Mouse (Mus musculus): ENCODE results near the gene Hdac4.

Hdac4 gene

GRCm38 (mm10) chr1:92178021-92178895 lies 17.2 kb downstream of the Hdac4 start:
- DNase-seq, result no peak

GRCm38 (mm10) chr1:92177599-92177998 lies 17.9 kb downstream of the Hdac4 start:
- no peak for DNase-seq

- DNase-seq, result no peak
Measured at GRCm38 (mm10) chr1:92177196-92177595, 18.3 kb downstream of the Hdac4 start.

- DNase-seq, result no peak
Measured at GRCm38 (mm10) chr1:92175266-92175665, 20.2 kb downstream of the Hdac4 start.

GRCm38 (mm10) chr1:92174898-92175255 lies 20.6 kb downstream of the Hdac4 start:
- no peak for DNase-seq

- no peak for DNase-seq
Measured at GRCm38 (mm10) chr1:92174251-92174897, 21.1 kb downstream of the Hdac4 start.

GRCm38 (mm10) chr1:92170616-92171235 lies 24.8 kb downstream of the Hdac4 start:
- no peak for DNase-seq

- DNase-seq, result no peak
Measured at GRCm38 (mm10) chr1:92169776-92170055, 25.8 kb downstream of the Hdac4 start.

- no peak for DNase-seq
Measured at GRCm38 (mm10) chr1:92168900-92169775, 26.4 kb downstream of the Hdac4 start.

GRCm38 (mm10) chr1:92163932-92164331 lies 31.6 kb downstream of the Hdac4 start:
- no peak for DNase-seq

- DNase-seq, result no peak
Measured at GRCm38 (mm10) chr1:92159804-92160203, 35.7 kb downstream of the Hdac4 start.

GRCm38 (mm10) chr1:92150201-92150600 lies 45.3 kb downstream of the Hdac4 start:
- DNase-seq, result no peak

GRCm38 (mm10) chr1:92148527-92148926 lies 47.0 kb downstream of the Hdac4 start:
- no peak for DNase-seq

- no peak for DNase-seq
Measured at GRCm38 (mm10) chr1:92144868-92145534, 50.5 kb downstream of the Hdac4 start.

- no peak for DNase-seq
Measured at GRCm38 (mm10) chr1:92143331-92143895, 52.1 kb downstream of the Hdac4 start.

GRCm38 (mm10) chr1:92142793-92143192 lies 52.7 kb downstream of the Hdac4 start:
- DNase-seq, result no peak

GRCm38 (mm10) chr1:92139001-92139400 lies 56.5 kb downstream of the Hdac4 start:
- no peak for DNase-seq

- peak; percentile 80 for DNase-seq
Measured at GRCm38 (mm10) chr1:92137136-92137848, 58.2 kb downstream of the Hdac4 start.

- DNase-seq, result no peak
Measured at GRCm38 (mm10) chr1:92136362-92136761, 59.1 kb downstream of the Hdac4 start.

- peak; percentile 51 for DNase-seq
Measured at GRCm38 (mm10) chr1:92132181-92132580, 63.3 kb downstream of the Hdac4 start.

- DNase-seq, result peak; percentile 92
Measured at GRCm38 (mm10) chr1:92130470-92131100, 64.9 kb downstream of the Hdac4 start.

Measured in kidney, adult 9 months (tissue).